Mouse (Mus musculus) liver, postnatal 0 days (tissue): ENCODE results near the gene Mad1l1. TPM values are rescaled to one million over a fixed set of nuclear protein-coding genes. Genes with fewer than 3 reads are reported as not detected.

ENCODE experiments used
- ATAC-seq: fragments of 200-750 bp; cut with Nextera tagmentation; 2 replicates; pipeline ENCODE4 v1.8.0; 2017; ENCODE audit warnings: mild to moderate bottlenecking, moderate library complexity
- DNase-seq: peaks from one replicate; pipeline ENCODE4 v3.0.0-alpha.2; 2016
- H3K27ac ChIP-seq: fragments of 300-500 bp; sonication (generic); 2 replicates; pipeline ENCODE4 v1.5.1; 2014; ENCODE audit warnings: antibody characterized with exemption, moderate library complexity, mild to moderate bottlenecking, low read depth
- H3K27me3 ChIP-seq: fragments of 300-500 bp; sonication (generic); 2 replicates; pipeline ENCODE4 v1.6.1; 2014; ENCODE audit warnings: low read length, control low read depth, mixed read lengths; ENCODE audit not compliant: insufficient read depth
- H3K36me3 ChIP-seq: fragments of 300-500 bp; sonication (generic); replicated peaks from 2 replicates; pipeline ENCODE4 v1.6.1; 2014; ENCODE audit warnings: mild to moderate bottlenecking, control low read depth, low read length, moderate library complexity, mixed read lengths; ENCODE audit not compliant: insufficient read depth
- H3K4me1 ChIP-seq: fragments of 300-500 bp; sonication (generic); 2 replicates; pipeline ENCODE4 v1.6.1; 2014; ENCODE audit warnings: antibody characterized with exemption, mild to moderate bottlenecking, control low read depth; ENCODE audit not compliant: insufficient read depth
- H3K4me2 ChIP-seq: fragments of 300-500 bp; sonication (generic); 2 replicates; pipeline ENCODE4 v1.6.1; 2014; ENCODE audit warnings: low read depth, mild to moderate bottlenecking, low read length, moderate library complexity, mixed read lengths
- H3K4me3 ChIP-seq: fragments of 300-500 bp; sonication (generic); 2 replicates; pipeline ENCODE4 v1.5.1; 2014; ENCODE audit warnings: low read depth, low read length
- H3K9ac ChIP-seq: fragments of 300-500 bp; sonication (generic); replicated peaks from 2 replicates; pipeline ENCODE4 v1.6.1; 2014; ENCODE audit warnings: mild to moderate bottlenecking, moderate library complexity
- H3K9me3 ChIP-seq: fragments of 300-500 bp; sonication (generic); 2 replicates; pipeline ENCODE4 v1.6.1; 2016; ENCODE audit warnings: mild to moderate bottlenecking, control low read depth, low read length, mixed read lengths
- CTCF ChIP-seq: sonication (generic); IDR thresholded peaks from 2 replicates; pipeline ENCODE4 v1.5.1; 2016; ENCODE audit warnings: antibody characterized with exemption, low read depth
- EP300 ChIP-seq: IDR thresholded peaks from 2 replicates; pipeline ENCODE4 v1.6.1; 2016; ENCODE audit warnings: antibody characterized with exemption, low read depth, mild to moderate bottlenecking
- WGBS: fragments of 180-500 bp; shearing (Covaris S2); extraction: QIAGEN DNeasy Blood & Tissue Kit; methylation state at CpG from one replicate; pipeline ENCODE4 v1.1.7; 2014; ENCODE audit not compliant: insufficient replicate concordance; 5-methylcytosine and 5-hydroxymethylcytosine counted together
- polyA plus RNA-seq: library from polyadenylated mRNA; unstranded; fragments of >200 nt; fragmentation: Nextera tagmentation; extraction: Ambion mirVana; gene quantifications from 2 replicates; pipeline ENCODE4 v1.2.1, GENCODE M21; 2015

Mad1l1 gene
- polyA plus RNA-seq, 1 experiment from 2014 or later = 17.0 TPM

DNA sequence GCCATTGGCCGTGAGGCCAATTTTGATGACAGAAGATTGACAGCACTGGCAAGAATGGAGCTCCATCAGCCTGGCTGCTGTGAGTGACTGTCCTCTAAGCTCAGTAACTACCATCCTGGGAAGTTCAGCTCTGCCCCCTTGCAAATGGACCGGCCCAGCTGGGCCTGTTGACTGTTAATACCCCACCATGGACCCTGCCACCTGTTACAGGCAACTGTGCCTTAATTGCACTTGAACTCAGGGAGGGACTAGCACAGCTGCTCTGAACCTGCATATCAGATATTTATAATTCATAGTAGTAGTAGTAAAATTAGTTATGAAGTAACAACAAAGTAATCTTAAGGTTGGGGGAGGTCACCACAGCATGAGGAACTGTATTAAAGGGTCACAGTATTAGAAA lies 244.9 kb downstream of the Mad1l1 start:
- TF ChIP-seq CTCF (no peak), EP300 (no peak)
- H3K9ac ChIP-seq = no peak overlapping the region
- DNase-seq (no peak), ATAC-seq (no peak)
- H3K27ac ChIP-seq = no peak overlapping the region
- no peaks in the 10 kb centered on the region for H3K4me1 ChIP-seq
- peaks cover 12% of the 10 kb centered on the region; the same call in 1 of the 2 replicates for H3K36me3 ChIP-seq
- no peaks in the 10 kb centered on the region for H3K9me3 ChIP-seq
- H3K27me3 ChIP-seq = no peaks in the 10 kb centered on the region
- H3K4me3 ChIP-seq = no peak overlapping the region
- H3K4me2 ChIP-seq = no peak overlapping the region
- WGBS = 88% methylated on average over 2 of the region's 2 CpGs

DNA sequence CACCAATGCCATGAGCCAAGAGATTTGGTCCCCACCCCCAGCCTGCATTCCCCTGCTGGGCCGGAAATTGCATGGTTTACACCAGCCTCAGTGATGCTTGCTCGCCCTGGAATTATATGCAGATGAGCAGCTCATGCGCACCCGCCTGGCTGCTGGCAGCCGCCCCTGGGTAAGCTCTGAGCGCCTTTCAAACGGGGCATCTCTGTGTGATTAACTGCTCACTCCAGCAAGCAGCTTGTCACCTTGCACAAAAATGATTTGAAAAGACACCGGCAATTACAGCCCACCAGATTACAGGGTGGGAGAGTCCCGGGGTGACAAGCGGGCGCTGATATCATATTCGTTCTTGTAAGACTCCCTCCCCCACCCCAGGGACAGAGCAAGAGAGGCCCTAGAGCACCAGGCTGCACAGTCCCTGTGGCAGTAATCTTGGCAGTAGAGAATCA lies 247.7 kb downstream of the Mad1l1 start:
- Histone ChIP-seq H3K4me1 (no peaks in the 10 kb centered on the region), H3K9me3 (no peaks in the 10 kb centered on the region), H3K27ac (no peak overlapping the region), H3K27me3 (no peaks in the 10 kb centered on the region), H3K4me3 (no peak overlapping the region), H3K9ac (no peak overlapping the region), H3K4me2 (no peak overlapping the region), H3K36me3 (peaks cover 7% of the 10 kb centered on the region; the same call in 1 of the 2 replicates)
- 72% methylated on average over 12 of the region's 12 CpGs for WGBS
- no peak for DNase-seq
- TF ChIP-seq EP300 = no peak
- no peak for TF ChIP-seq CTCF
- no peak for ATAC-seq

DNA sequence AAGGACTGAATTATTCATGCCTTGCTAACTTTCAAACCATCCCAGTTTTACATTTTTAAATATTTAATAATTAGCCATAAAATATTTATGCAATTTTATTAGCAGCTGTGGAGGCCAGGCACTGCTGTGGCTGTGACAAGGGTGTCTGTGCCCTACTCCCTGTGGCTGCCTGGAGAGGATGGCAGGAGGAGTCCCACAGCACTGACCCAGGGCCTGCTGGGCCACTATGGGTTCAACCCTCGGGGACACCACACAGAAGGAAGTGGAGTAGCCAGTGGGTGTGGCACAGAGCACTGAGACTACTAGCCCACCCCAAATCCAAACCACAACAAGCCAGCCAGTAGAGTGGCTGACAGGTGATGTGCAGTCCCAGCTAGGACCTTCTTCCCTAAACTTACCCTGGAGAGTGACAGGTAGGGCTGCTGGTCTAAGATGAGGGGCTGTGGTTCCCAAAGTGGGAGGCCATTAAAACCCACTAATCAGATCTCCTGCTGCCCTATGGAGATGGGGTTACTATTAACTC lies 248.1 kb downstream of the Mad1l1 start:
- DNase-seq (no peak), ATAC-seq (no peak)
- H3K36me3 ChIP-seq = peaks cover 2% of the 10 kb centered on the region; the same call in 1 of the 2 replicates
- H3K4me2 ChIP-seq = no peak overlapping the region
- no peak overlapping the region for H3K4me3 ChIP-seq
- H3K9me3 ChIP-seq = no peaks in the 10 kb centered on the region
- H3K27ac ChIP-seq = no peak overlapping the region
- H3K4me1 ChIP-seq = no peaks in the 10 kb centered on the region
- no peak overlapping the region for H3K9ac ChIP-seq
- H3K27me3 ChIP-seq = no peaks in the 10 kb centered on the region
- WGBS = 32% methylated on average over 1 of the region's 1 CpGs
- TF ChIP-seq EP300 (no peak), CTCF (no peak)

DNA sequence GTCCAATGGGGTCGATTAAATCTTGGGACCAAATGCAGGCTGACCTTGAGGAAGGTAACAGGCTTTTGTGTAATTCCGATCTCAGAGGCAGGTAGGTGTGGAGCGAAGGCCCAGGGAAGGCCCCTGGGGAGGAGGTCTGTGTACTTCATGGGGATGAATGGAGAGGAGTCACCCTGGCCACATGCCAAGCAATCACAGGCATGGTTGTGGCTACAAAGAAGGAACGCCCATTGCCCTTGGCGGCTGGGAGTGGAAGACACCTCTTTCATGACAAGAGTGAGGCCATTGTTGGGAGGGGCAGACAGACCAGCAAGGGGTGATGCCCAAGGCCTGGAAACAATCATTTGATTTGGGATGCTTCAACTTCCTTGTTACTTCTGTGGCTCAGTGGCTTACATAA lies 252.8 kb downstream of the Mad1l1 start:
- Histone ChIP-seq H3K4me1 (no peaks in the 10 kb centered on the region), H3K9me3 (no peaks in the 10 kb centered on the region), H3K36me3 (peaks cover 6% of the 10 kb centered on the region; the same call in 1 of the 2 replicates), H3K4me2 (no peak overlapping the region), H3K9ac (no peak overlapping the region), H3K27me3 (no peaks in the 10 kb centered on the region), H3K27ac (no peak overlapping the region), H3K4me3 (no peak overlapping the region)
- TF ChIP-seq EP300 (no peak), CTCF (no peak)
- DNase-seq = no peak
- ATAC-seq = no peak
- whole genome bisulfite sequencing = 83% methylated on average over 5 of the region's 5 CpGs

DNA sequence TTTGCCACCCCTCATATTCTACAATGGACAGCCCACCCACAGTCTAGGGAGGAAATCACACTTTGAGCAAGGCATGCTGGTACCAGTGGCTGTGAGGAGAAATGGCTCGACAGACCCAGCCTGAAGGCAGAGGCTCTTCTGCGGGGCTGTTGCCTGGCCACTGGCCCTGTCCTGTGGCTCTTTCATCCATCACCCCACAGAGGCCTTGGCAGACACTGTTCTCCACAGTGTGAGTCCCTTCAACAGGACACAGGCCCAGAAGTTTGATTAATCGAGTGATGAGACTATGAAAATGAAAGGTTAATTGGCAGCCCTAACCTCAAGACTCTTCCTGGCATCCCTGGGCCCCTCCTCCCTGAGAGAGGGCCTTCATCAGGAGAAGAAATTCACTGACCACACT lies 253.3 kb downstream of the Mad1l1 start:
- H3K4me3 ChIP-seq = no peak overlapping the region
- TF ChIP-seq CTCF (no peak), EP300 (no peak)
- no peak for ATAC-seq
- no peak overlapping the region for H3K27ac ChIP-seq
- DNase-seq = no peak
- no peaks in the 10 kb centered on the region for H3K27me3 ChIP-seq
- H3K9me3 ChIP-seq = no peaks in the 10 kb centered on the region
- peaks cover 6% of the 10 kb centered on the region; the same call in 1 of the 2 replicates for H3K36me3 ChIP-seq
- H3K4me2 ChIP-seq = no peak overlapping the region
- H3K9ac ChIP-seq = no peak overlapping the region
- H3K4me1 ChIP-seq = no peaks in the 10 kb centered on the region
- 74% methylated on average over 3 of the region's 3 CpGs for WGBS

DNA sequence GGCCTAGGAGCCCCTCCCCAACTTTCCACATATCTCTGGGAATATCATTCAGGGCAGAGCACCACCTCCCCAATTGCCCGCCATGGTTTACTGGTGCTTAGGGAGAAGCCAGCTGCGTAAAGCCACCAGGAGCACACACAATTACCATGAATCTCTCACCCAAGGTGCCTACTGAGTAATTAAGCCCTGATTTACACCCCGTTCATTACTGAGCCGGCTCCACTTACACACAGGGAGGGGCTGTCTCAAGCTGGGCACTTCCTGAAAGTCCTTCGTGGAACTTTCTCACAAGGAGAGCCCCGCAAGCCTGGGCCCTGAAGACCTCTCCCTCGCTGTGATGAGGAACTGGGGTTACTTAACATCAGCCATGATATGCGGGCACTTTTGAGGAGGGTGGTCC lies 254.6 kb downstream of the Mad1l1 start:
- ATAC-seq = no peak
- 81% methylated on average over 8 of the region's 8 CpGs for WGBS

DNA sequence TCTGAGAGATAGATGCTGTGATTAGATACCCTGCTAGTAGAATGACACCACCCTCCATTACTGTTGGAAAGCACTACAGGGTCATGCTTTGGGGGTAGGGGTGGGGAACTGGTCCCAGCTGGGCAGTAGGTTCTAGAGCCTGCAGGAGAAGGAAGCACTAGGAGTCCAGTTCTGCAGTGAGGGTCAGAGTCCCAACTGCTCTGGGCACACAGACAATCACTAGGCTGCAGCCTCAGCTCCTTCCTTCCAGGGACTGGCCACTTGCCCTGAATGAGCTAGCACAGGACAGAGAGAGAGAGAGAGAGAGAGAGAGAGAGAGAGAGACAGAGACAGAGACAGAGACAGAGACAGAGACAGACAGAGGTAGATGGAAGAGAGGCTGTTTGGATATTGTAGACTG lies 255.1 kb downstream of the Mad1l1 start:
- H3K9me3 ChIP-seq = no peaks in the 10 kb centered on the region
- no peaks in the 10 kb centered on the region for H3K4me1 ChIP-seq
- no peaks in the 10 kb centered on the region for H3K27me3 ChIP-seq
- H3K9ac ChIP-seq = no peak overlapping the region
- no peak for DNase-seq
- H3K36me3 ChIP-seq = peaks cover 4% of the 10 kb centered on the region; the same call in 1 of the 2 replicates
- TF ChIP-seq CTCF = no peak
- TF ChIP-seq EP300 = no peak
- no peak for ATAC-seq
- H3K4me2 ChIP-seq = no peak overlapping the region
- no peak overlapping the region for H3K4me3 ChIP-seq
- no peak overlapping the region for H3K27ac ChIP-seq

More for the DNA sequence above, 254.6 kb downstream of the Mad1l1 start:
- H3K9me3 ChIP-seq = no peaks in the 10 kb centered on the region
- no peaks in the 10 kb centered on the region for H3K27me3 ChIP-seq
- no peak overlapping the region for H3K9ac ChIP-seq
- no peak overlapping the region for H3K4me3 ChIP-seq
- H3K4me1 ChIP-seq = no peaks in the 10 kb centered on the region
- no peak overlapping the region for H3K4me2 ChIP-seq
- TF ChIP-seq CTCF (no peak), EP300 (no peak)
- no peak overlapping the region for H3K27ac ChIP-seq
- DNase-seq = no peak
- H3K36me3 ChIP-seq = peaks cover 4% of the 10 kb centered on the region; the same call in 1 of the 2 replicates
